Mouse (Mus musculus) spleen, adult 2 months (tissue): ENCODE data around the gene Ankrd33. TPM values are rescaled to one million over a fixed set of nuclear protein-coding genes. Genes with fewer than 3 reads are reported as not detected.
A peak's percentile ranks its signal among the peaks of the same experiment; 100 is the strongest.

Source experiments
- DNase-seq, 2 experiments: peaks; one replicate each; pipeline versions ENCODE4 v3.0.0 to v3.0.0-alpha.2; 2012 to 2021; ENCODE audit warnings: low spot score in 2 of 2, low read depth in 1 of 2
- H3K27ac ChIP-seq: fragments of 200-500 bp; 2 replicates; pipeline ENCODE4 v1.5.1; 2012; ENCODE audit warnings: low read length, inconsistent platforms; ENCODE audit not compliant: insufficient read depth
- H3K27me3 ChIP-seq: fragments of 200-500 bp; 2 replicates; pipeline ENCODE4 v1.6.1; 2012; ENCODE audit warnings: mild to moderate bottlenecking, moderate library complexity, low read length, inconsistent platforms; ENCODE audit not compliant: control insufficient read depth, insufficient read depth
- H3K36me3 ChIP-seq: fragments of 200-500 bp; 2 replicates; pipeline ENCODE4 v1.6.1; 2012; ENCODE audit warnings: mild to moderate bottlenecking, low read length, inconsistent platforms; ENCODE audit not compliant: control insufficient read depth, insufficient read depth
- H3K4me1 ChIP-seq: fragments of 200-500 bp; 2 replicates; pipeline ENCODE4 v1.6.1; 2011; ENCODE audit warnings: inconsistent platforms; ENCODE audit not compliant: control insufficient read depth, insufficient read depth, insufficient read length
- H3K4me3 ChIP-seq: fragments of 200-500 bp; 2 replicates; pipeline ENCODE4 v1.5.1; 2011; ENCODE audit warnings: mild to moderate bottlenecking, inconsistent platforms; ENCODE audit not compliant: insufficient read depth, insufficient read length; ENCODE audit errors: extremely low read depth
- CTCF ChIP-seq: fragments of 200-500 bp; IDR thresholded peaks from 2 replicates; pipeline ENCODE4 v1.5.1; 2011; ENCODE audit warnings: mild to moderate bottlenecking, inconsistent platforms; ENCODE audit not compliant: insufficient read depth, insufficient read length, insufficient replicate concordance; ENCODE audit errors: extremely low read depth
- POLR2A ChIP-seq: fragments of 200-500 bp; IDR thresholded peaks from 2 replicates; pipeline ENCODE4 v1.6.1; 2011; ENCODE audit warnings: low read depth, low read length, inconsistent platforms
- WGBS: fragments of 180-500 bp; shearing (Covaris S2); methylation state at CpG from one replicate; pipeline ENCODE4 v1.1.7; 2018; 5-methylcytosine and 5-hydroxymethylcytosine counted together
- polyA plus RNA-seq: library from polyadenylated mRNA; depleted of rRNA; stranded (reverse); fragments of >200 nt; gene quantifications from 2 replicates; pipeline ENCODE4 v1.2.3, GENCODE M21; 2012

Ankrd33 gene
- polyA plus RNA-seq, 1 experiment = not detected

DNA sequence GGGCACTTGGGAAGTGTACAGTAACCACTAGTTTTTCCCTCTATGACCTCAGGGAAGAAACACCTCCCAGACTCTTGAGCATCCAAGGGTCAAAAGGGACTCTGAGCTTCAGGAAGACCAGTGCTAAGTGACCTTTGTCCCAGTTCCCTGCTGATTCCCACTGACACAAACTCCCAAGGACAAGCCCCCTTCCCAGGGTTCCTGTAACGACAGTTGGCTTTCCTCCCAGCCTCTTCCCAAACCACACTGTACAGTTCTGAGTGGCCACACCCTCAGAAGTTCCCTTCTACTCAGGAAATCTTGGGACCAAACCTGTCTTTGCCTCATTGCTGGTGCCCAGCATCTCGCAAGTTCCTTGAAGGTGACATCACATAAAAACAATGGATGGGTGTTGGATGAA lies 42.8 kb upstream of the Ankrd33 start:
- TF ChIP-seq CTCF (no peak), POLR2A (no peak)
- no peaks in the 10 kb centered on the region for H3K4me1 ChIP-seq
- 69% methylated on average over 2 of the region's 2 CpGs for WGBS
- H3K4me3 ChIP-seq = no peak overlapping the region
- no peak overlapping the region for H3K27ac ChIP-seq
- peaks cover 1% of the 10 kb centered on the region for H3K27me3 ChIP-seq
- no peak for DNase-seq
- no peaks in the 10 kb centered on the region for H3K36me3 ChIP-seq

DNA sequence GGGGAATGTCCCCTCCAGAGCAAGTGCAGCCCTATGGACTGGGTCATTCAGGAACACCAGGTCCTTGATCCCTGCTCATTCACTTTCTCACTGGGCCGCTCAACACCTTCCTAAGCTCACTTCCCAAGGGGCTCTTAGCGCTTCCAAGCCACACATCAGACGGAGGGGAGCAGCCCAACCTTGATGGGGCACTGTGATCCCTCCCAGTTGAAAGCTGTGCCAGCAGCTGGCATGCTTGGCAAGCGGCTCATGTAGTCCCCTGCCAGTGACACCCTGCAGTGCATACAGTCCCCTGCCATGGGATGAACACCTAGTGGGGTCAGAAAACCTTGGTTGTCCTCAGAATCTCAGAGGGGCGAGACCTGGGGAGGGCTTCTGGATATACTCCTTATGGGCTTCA lies 41.5 kb upstream of the Ankrd33 start:
- peaks cover 2% of the 10 kb centered on the region; the same call in 1 of the 2 replicates for H3K4me1 ChIP-seq
- H3K36me3 ChIP-seq = no peaks in the 10 kb centered on the region
- WGBS = 85% methylated on average over 5 of the region's 5 CpGs
- TF ChIP-seq POLR2A = no peak
- TF ChIP-seq CTCF = no peak
- no peak for DNase-seq
- no peak overlapping the region for H3K4me3 ChIP-seq
- H3K27ac ChIP-seq = no peak overlapping the region
- peaks cover 11% of the 10 kb centered on the region for H3K27me3 ChIP-seq

DNA sequence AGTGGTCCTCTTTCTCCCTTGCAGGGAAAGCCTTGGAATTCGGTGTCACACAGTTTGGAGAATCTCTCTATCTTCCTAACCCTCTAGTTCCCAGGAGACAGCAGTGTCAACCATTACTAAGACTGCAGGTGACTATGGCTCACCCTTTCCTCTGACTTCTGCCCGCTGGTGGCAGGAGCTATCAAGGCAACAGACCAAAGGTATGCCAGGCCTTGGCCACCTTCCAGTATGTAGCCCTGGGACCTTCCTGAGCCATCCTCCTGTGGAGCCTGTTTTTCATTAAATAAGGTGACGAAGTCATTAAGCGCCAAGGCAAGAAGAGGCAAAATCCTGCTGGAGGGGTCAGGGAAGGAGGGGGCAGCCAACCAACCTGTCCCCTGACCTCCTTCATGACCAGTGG lies 40.4 kb upstream of the Ankrd33 start:
- WGBS = 79% methylated on average over 4 of the region's 4 CpGs
- no peak for DNase-seq
- H3K4me1 ChIP-seq = peaks cover 2% of the 10 kb centered on the region; the same call in 1 of the 2 replicates
- no peak overlapping the region for H3K4me3 ChIP-seq
- no peak for TF ChIP-seq POLR2A
- no peak for TF ChIP-seq CTCF
- peaks cover 13% of the 10 kb centered on the region for H3K27me3 ChIP-seq
- H3K27ac ChIP-seq = no peak overlapping the region
- H3K36me3 ChIP-seq = no peaks in the 10 kb centered on the region

DNA sequence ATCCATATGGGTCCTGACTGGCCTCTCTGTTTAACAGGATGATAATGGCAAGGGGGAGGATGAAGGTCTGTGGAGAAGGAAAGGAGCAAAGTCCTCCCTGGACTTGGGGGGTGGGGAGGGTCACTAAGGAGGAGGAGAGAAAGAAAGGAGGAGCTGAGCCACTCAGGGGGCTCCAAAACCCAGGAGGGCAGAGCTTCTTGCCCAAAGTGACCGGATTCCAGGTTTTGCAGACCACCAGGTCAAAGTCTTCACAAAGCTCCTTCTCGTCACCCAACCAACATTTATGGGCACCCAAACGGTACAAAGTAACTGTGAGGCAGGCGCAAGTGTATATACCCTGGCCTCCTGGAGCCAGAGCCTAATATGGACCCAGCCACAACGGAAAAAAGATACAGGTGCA lies 39.9 kb upstream of the Ankrd33 start:
- no peak overlapping the region for H3K27ac ChIP-seq
- H3K36me3 ChIP-seq = no peaks in the 10 kb centered on the region
- WGBS = 68% methylated on average over 5 of the region's 5 CpGs
- no peak for DNase-seq
- H3K4me1 ChIP-seq = peaks cover 2% of the 10 kb centered on the region; the same call in 1 of the 2 replicates
- TF ChIP-seq CTCF = no peak
- no peak for TF ChIP-seq POLR2A
- H3K4me3 ChIP-seq = no peak overlapping the region
- H3K27me3 ChIP-seq = peaks cover 13% of the 10 kb centered on the region

DNA sequence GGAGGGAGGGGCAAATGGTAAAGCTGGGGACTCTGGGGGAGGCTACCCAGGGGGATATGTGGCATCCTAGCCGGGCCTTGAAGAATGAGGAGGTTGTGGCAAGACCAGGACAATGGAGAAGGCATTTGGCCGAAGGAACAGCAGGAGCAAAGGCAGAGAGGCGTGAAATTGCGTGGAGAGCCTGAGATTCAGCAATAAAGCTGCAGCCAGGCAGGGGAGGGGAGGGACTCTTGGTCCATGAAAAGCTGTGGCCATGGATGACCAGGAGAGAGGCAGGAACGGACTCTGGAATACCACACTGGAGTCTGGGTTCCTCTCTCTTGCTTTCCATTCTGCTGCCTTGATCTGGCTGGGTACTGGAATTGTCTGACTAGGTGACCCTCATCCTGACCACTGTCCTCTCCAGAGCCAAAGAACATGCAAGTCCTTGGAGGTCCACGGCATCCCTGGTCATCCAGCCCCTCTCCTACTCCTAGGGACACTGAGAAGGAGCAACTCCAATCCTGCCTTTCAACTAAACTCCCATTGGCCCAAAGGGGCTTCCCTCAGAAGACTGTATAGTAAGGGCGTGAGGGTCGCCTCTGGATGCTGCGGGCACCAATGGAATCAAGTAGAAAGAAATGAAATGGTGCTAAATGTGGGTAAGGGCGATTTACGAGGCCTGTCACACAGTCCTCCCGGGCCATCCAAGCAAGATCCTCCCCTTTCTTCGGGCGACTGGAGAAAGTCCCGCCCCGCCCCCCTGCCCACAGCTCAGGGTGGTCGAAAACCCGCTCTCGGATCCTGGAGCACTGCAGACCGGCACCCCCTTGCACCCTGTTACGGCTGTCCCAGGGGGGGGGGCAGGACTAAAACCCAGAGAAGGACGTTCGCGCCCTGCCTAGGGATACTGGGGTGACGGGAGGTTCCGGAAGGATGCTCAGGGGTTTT lies 39.2 kb upstream of the Ankrd33 start:
- Histone ChIP-seq H3K36me3 (no peaks in the 10 kb centered on the region), H3K4me1 (peaks cover 2% of the 10 kb centered on the region; the same call in 1 of the 2 replicates), H3K27me3 (peaks cover 13% of the 10 kb centered on the region), H3K27ac (no peak overlapping the region), H3K4me3 (no peak overlapping the region)
- no peak for DNase-seq
- TF ChIP-seq CTCF (no peak), POLR2A (no peak)
- 31% methylated on average over 26 of the region's 26 CpGs for WGBS

DNA sequence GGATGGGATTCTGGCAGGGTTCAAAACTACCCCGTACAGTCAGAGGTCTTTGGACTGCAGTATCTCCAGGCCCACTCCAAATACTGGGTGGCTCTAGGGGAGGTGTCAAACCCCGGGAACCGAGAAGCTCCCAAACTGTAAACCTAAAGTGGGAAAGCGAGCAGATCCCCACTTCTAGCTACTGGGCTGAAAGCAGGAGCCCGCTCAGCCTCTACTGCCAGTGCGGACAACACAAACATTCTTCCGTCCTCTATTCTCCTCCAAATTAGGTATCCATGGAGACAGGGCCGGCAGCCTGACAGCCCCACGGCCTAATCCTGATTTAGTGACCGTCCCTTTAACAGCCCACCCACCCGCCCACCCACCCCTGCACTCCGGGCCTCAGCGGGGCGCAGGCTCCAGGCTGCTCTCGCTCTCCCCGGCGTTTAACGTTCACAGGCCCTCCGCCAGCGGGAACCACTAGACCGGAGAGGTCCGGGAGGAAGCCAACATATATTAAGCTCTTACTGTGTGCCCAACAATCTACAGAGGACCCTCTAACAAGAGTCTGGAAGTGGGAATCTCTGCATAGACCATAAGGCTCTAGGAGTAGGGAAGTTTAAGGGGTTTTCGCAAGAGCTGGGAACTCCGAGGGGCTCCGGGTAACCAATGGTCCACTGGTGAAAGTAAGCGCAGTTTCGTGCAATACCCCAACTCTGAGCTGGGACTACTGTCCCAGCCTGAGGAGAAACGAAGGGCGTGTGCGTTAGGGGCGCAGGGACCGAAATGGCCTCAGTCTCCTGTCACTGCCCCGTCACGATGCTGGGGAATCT lies 38.3 kb upstream of the Ankrd33 start:
- H3K36me3 ChIP-seq = no peaks in the 10 kb centered on the region
- peaks cover 13% of the 10 kb centered on the region for H3K27me3 ChIP-seq
- DNase-seq = no peak
- TF ChIP-seq POLR2A (no peak), CTCF (no peak)
- H3K4me3 ChIP-seq = peak overlapping the region; percentile 41; the same call in 1 of the 2 replicates
- no peak overlapping the region for H3K27ac ChIP-seq
- WGBS = 13% methylated on average over 34 of the region's 34 CpGs
- H3K4me1 ChIP-seq = peaks cover 2% of the 10 kb centered on the region; the same call in 1 of the 2 replicates
